Mouse (Mus musculus): ENCODE measurements at regions not wholly inside any gene's neighbourhood (a gene's known extent, or its start where the extent isn't known, plus 50 kb on each side); places are given as distances from the start of the nearest gene placed in this dataset.

DNA sequence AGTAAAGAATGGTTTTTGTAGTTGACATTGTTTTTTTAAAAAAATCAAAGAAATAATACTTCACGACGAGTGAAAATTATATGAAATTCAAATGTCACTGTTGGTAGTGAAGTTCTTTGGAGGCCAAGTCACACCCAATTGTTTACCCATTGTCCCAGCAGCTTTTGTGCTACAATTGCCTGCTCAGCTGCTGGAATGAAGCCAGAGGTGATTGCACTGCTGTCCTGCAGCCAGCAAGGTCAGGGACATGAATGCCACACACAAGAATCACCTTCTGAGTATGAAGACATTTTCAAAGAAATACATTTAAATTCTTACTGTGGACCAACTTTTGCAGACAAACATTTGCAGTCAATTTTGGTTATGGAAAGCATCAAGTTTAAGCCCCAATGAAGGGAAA is 215.9 kb upstream of the Prdm1 start:
- TF ChIP-seq POLR2A (IDR thresholded peaks at IDR 0.05; ENCODE audit: control insufficient read depth, extremely low read depth, insufficient read depth, low read length, poor library complexity) (no peak), CTCF (IDR thresholded peaks at IDR 0.05; ENCODE audit: borderline replicate concordance, control insufficient read depth, extremely low read depth, insufficient read depth, low read length, poor library complexity) (no peak)
- H3K27ac ChIP-seq (ENCODE audit: control insufficient read depth, insufficient read depth, low read length): no peak overlapping the region
- 94% methylated on average over 2 of the region's 2 CpGs for whole genome bisulfite sequencing
- no peaks in the 10 kb centered on the region for H3K27me3 ChIP-seq (ENCODE audit: control insufficient read depth, insufficient read depth, low read length)
- H3K4me3 ChIP-seq (ENCODE audit: control insufficient read depth, insufficient read depth, low read length): no peak overlapping the region
- H3K36me3 ChIP-seq (ENCODE audit: control insufficient read depth, insufficient read depth, low read length): no peaks in the 10 kb centered on the region
- H3K4me1 ChIP-seq (replicated peaks; ENCODE audit: control insufficient read depth, insufficient read depth, low read length): no peaks in the 10 kb centered on the region
- no peak for DNase-seq

- TF ChIP-seq CTCF (IDR thresholded peaks at IDR 0.05; ENCODE audit: borderline replicate concordance, control insufficient read depth, extremely low read depth, insufficient read depth, low read length, poor library complexity) (no peak), POLR2A (IDR thresholded peaks at IDR 0.05; ENCODE audit: control insufficient read depth, extremely low read depth, insufficient read depth, low read length, poor library complexity) (no peak)
- Histone ChIP-seq H3K4me3 (ENCODE audit: control insufficient read depth, insufficient read depth, low read length) (no peak overlapping the region), H3K4me1 (replicated peaks; ENCODE audit: control insufficient read depth, insufficient read depth, low read length) (no peaks in the 10 kb centered on the region), H3K36me3 (ENCODE audit: control insufficient read depth, insufficient read depth, low read length) (no peaks in the 10 kb centered on the region), H3K27ac (ENCODE audit: control insufficient read depth, insufficient read depth, low read length) (no peak overlapping the region), H3K27me3 (ENCODE audit: control insufficient read depth, insufficient read depth, low read length) (no peaks in the 10 kb centered on the region)
- WGBS: 90% methylated on average over 5 of the region's 5 CpGs
- DNase-seq: no peak
These were observed 205.3 kb upstream of the Prdm1 start for GRCm38 (mm10) chr10:44733641-44734040.

GRCm38 (mm10) chr10:44730721-44731120 is 202.4 kb upstream of the Prdm1 start:
- DNase-seq: no peak

GRCm38 (mm10) chr10:44728963-44729362 is 200.7 kb upstream of the Prdm1 start:
- H3K27me3 ChIP-seq (ENCODE audit: control insufficient read depth, insufficient read depth, low read length): no peaks in the 10 kb centered on the region
- H3K27ac ChIP-seq (ENCODE audit: control insufficient read depth, insufficient read depth, low read length): no peak overlapping the region
- H3K36me3 ChIP-seq (ENCODE audit: control insufficient read depth, insufficient read depth, low read length): no peaks in the 10 kb centered on the region
- no peaks in the 10 kb centered on the region; the same call in 1 of the 2 replicates for H3K4me1 ChIP-seq (replicated peaks; ENCODE audit: control insufficient read depth, insufficient read depth, low read length)
- H3K4me3 ChIP-seq (ENCODE audit: control insufficient read depth, insufficient read depth, low read length): no peak overlapping the region
- no peak for DNase-seq
- whole genome bisulfite sequencing: 38% methylated on average over 4 of the region's 4 CpGs
- TF ChIP-seq CTCF (IDR thresholded peaks at IDR 0.05; ENCODE audit: borderline replicate concordance, control insufficient read depth, extremely low read depth, insufficient read depth, low read length, poor library complexity) (no peak), POLR2A (IDR thresholded peaks at IDR 0.05; ENCODE audit: control insufficient read depth, extremely low read depth, insufficient read depth, low read length, poor library complexity) (no peak)

More at GRCm38 (mm10) chr10:44730721-44731120, 202.4 kb upstream of the Prdm1 start:
- TF ChIP-seq POLR2A (IDR thresholded peaks at IDR 0.05; ENCODE audit: control insufficient read depth, extremely low read depth, insufficient read depth, low read length, poor library complexity) (no peak), CTCF (IDR thresholded peaks at IDR 0.05; ENCODE audit: borderline replicate concordance, control insufficient read depth, extremely low read depth, insufficient read depth, low read length, poor library complexity) (no peak)
- Histone ChIP-seq H3K27me3 (ENCODE audit: control insufficient read depth, insufficient read depth, low read length) (no peaks in the 10 kb centered on the region), H3K27ac (ENCODE audit: control insufficient read depth, insufficient read depth, low read length) (no peak overlapping the region), H3K4me3 (ENCODE audit: control insufficient read depth, insufficient read depth, low read length) (no peak overlapping the region), H3K4me1 (replicated peaks; ENCODE audit: control insufficient read depth, insufficient read depth, low read length) (no peaks in the 10 kb centered on the region; the same call in 1 of the 2 replicates), H3K36me3 (ENCODE audit: control insufficient read depth, insufficient read depth, low read length) (no peaks in the 10 kb centered on the region)
- 76% methylated on average over 8 of the region's 8 CpGs for WGBS

- no peaks in the 10 kb centered on the region for H3K27me3 ChIP-seq (ENCODE audit: control insufficient read depth, insufficient read depth, low read length)
- 77% methylated on average over 3 of the region's 3 CpGs for WGBS
- no peak overlapping the region for H3K4me3 ChIP-seq (ENCODE audit: control insufficient read depth, insufficient read depth, low read length)
- no peaks in the 10 kb centered on the region for H3K36me3 ChIP-seq (ENCODE audit: control insufficient read depth, insufficient read depth, low read length)
- no peak for DNase-seq
- H3K27ac ChIP-seq (ENCODE audit: control insufficient read depth, insufficient read depth, low read length): no peak overlapping the region
- no peaks in the 10 kb centered on the region; the same call in 1 of the 2 replicates for H3K4me1 ChIP-seq (replicated peaks; ENCODE audit: control insufficient read depth, insufficient read depth, low read length)
- no peak for TF ChIP-seq POLR2A (IDR thresholded peaks at IDR 0.05; ENCODE audit: control insufficient read depth, extremely low read depth, insufficient read depth, low read length, poor library complexity)
- no peak for TF ChIP-seq CTCF (IDR thresholded peaks at IDR 0.05; ENCODE audit: borderline replicate concordance, control insufficient read depth, extremely low read depth, insufficient read depth, low read length, poor library complexity)
These were observed 196.3 kb upstream of the Prdm1 start for GRCm38 (mm10) chr10:44724575-44724974.

- H3K4me3 ChIP-seq (ENCODE audit: control insufficient read depth, insufficient read depth, low read length): no peak overlapping the region
- no peak overlapping the region for H3K27ac ChIP-seq (ENCODE audit: control insufficient read depth, insufficient read depth, low read length)
- H3K4me1 ChIP-seq (replicated peaks; ENCODE audit: control insufficient read depth, insufficient read depth, low read length): no peaks in the 10 kb centered on the region; the same call in 1 of the 2 replicates
- DNase-seq: no peak
- no peaks in the 10 kb centered on the region for H3K27me3 ChIP-seq (ENCODE audit: control insufficient read depth, insufficient read depth, low read length)
- TF ChIP-seq CTCF (IDR thresholded peaks at IDR 0.05; ENCODE audit: borderline replicate concordance, control insufficient read depth, extremely low read depth, insufficient read depth, low read length, poor library complexity) (no peak), POLR2A (IDR thresholded peaks at IDR 0.05; ENCODE audit: control insufficient read depth, extremely low read depth, insufficient read depth, low read length, poor library complexity) (no peak)
- WGBS: 79% methylated on average over 1 of the region's 1 CpGs
- H3K36me3 ChIP-seq (ENCODE audit: control insufficient read depth, insufficient read depth, low read length): no peaks in the 10 kb centered on the region
These were observed 195.5 kb upstream of the Prdm1 start for GRCm38 (mm10) chr10:44723845-44724244.

- Histone ChIP-seq H3K36me3 (ENCODE audit: control insufficient read depth, insufficient read depth, low read length) (no peaks in the 10 kb centered on the region), H3K4me3 (ENCODE audit: control insufficient read depth, insufficient read depth, low read length) (no peak overlapping the region), H3K27ac (ENCODE audit: control insufficient read depth, insufficient read depth, low read length) (no peak overlapping the region), H3K4me1 (replicated peaks; ENCODE audit: control insufficient read depth, insufficient read depth, low read length) (no peaks in the 10 kb centered on the region; the same call in 1 of the 2 replicates), H3K27me3 (ENCODE audit: control insufficient read depth, insufficient read depth, low read length) (no peaks in the 10 kb centered on the region)
- WGBS: 96% methylated on average over 5 of the region's 5 CpGs
- TF ChIP-seq POLR2A (IDR thresholded peaks at IDR 0.05; ENCODE audit: control insufficient read depth, extremely low read depth, insufficient read depth, low read length, poor library complexity) (no peak), CTCF (IDR thresholded peaks at IDR 0.05; ENCODE audit: borderline replicate concordance, control insufficient read depth, extremely low read depth, insufficient read depth, low read length, poor library complexity) (no peak)
- DNase-seq: no peak
These were observed 195.0 kb upstream of the Prdm1 start for GRCm38 (mm10) chr10:44723321-44723720.

Measured in thymus, adult 2 months (tissue).